Mouse (Mus musculus): Measurements from ENCODE around the gene Nsmf. TPM values are rescaled to one million over a fixed set of nuclear protein-coding genes. Genes with fewer than 3 reads are reported as not detected.
A peak's percentile ranks its signal among the peaks of the same experiment; 100 is the strongest.

Gene Nsmf
- total RNA-seq (2014; fragmentation: Nextera tagmentation) (18.6 and 19.2 TPM in 2 replicates), total RNA-seq (2017) (4.2 and 22.6 TPM in 2 replicates)

DNA sequence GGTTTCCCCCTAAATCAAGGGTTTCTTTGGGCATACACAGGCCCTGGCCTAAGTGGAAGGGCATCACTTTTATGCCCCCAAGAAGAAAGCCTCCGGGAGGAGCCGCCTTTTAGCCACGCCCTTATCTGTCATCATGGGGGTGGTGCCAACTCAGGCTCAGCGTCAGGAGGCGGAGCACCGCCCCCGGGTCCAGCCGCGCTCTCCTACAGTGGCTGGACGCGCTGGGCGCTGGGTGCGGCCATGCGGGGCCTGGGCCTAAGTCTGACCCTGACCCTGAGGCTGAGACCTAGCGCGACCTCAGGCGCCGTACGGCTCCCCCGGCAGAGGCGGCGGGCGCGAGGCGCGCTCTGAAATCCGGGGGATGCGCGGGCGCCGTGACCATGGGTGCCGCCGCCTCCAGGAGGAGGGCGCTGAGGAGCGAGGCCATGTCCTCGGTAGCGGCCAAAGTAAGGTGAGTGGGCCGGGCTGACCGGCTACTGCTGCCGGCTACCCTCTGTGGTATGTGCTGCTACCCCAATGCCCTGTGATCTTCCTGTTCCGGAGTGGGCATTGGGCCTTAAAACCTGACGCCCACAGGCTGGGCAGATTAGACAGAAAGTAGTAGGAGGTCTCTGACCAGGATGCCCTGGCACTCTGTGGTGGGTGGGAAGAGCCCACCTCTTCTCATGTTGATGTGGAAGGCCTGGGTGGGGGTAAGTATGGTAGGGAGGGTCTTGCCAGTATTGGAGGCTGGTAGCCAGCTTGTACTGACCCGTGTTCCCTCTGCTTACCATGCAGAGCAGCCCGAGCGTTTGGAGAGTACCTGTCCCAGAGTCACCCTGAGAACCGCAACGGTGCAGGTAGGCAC, at the start of gene Nsmf:
TSS of gene Nsmf (plus strand) at position 135 of the 847 bp plus-strand sequence.
- ATAC-seq (replicated peaks; ENCODE audit: poor library complexity, severe bottlenecking): peak; percentile 92

DNA sequence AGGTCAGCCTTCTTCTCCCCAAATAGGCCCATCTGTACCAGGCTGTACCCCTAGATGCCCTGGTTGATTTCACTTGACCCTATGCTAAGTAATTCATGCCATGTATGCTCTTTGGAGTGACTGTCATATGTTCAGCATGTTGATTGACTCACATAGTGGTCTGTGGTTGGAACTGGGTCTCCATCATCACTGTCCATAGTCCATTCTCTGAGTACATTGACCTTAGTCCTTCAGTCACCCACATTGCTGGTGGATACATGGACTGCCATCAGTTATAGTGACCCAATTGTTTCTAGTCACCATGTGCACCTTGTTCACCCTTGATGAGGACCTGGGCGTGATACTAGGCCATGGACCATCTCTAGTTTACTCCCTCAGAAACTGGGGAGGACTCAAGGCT, 47.4 kb upstream of the Nsmf start:
- no peak for ATAC-seq (replicated peaks; ENCODE audit: poor library complexity, severe bottlenecking)

GRCm38 (mm10) chr2:25008250-25008649, 45.9 kb upstream of the Nsmf start:
- no peak for ATAC-seq (replicated peaks; ENCODE audit: poor library complexity, severe bottlenecking)

DNA sequence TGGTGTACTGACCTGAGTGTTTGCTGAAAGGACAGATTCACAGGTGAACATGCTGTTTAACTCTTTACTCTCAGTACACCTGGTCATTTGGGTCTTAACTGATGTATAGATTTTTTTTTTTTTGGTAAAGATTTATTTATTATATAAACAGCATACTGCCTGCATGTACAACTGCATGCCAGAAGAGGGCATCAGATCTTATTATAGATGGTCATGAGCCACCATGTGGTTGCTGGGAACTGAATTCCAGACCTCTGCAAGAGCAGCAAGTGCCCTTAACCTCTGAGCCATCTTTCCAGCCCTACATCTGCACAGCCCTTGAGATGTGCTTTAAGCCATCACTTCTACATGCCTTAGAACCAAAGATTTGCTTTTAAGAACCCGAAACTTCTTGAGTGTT, 31.5 kb upstream of the Nsmf start:
- ATAC-seq (replicated peaks; ENCODE audit: poor library complexity, severe bottlenecking): no peak

GRCm38 (mm10) chr2:25025109-25025508, 29.0 kb upstream of the Nsmf start:
- ATAC-seq (replicated peaks; ENCODE audit: poor library complexity, severe bottlenecking): no peak

GRCm38 (mm10) chr2:25034994-25035393, 19.2 kb upstream of the Nsmf start:
- ATAC-seq (replicated peaks; ENCODE audit: poor library complexity, severe bottlenecking): no peak

- no peak for ATAC-seq (replicated peaks; ENCODE audit: poor library complexity, severe bottlenecking)
These were observed 14.1 kb upstream of the Nsmf start for GRCm38 (mm10) chr2:25040089-25040488.

- no peak for ATAC-seq (replicated peaks; ENCODE audit: poor library complexity, severe bottlenecking)
These were observed 3.2 kb upstream of the Nsmf start for GRCm38 (mm10) chr2:25050921-25051320.

GRCm38 (mm10) chr2:25051450-25051849, 2.7 kb upstream of the Nsmf start:
- ATAC-seq (replicated peaks; ENCODE audit: poor library complexity, severe bottlenecking): no peak

DNA sequence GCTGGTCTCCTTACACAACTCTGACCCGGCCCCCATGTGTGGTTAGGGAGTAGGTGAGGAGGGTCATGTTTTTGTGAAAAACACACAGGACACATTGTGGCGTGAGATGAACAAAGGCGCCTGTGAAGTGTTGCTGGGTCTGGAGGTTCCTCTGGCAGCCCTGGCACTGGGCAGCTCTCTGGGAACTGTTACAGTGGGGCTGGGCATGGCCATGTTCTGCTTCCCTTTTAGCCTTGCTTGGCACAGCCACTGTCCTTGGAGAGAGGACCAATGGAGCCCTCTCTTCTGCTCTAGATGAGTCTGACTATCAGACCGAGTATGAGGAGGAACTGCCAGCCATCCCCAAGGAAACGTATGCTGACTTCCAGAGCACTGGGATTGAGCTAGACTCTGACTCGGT, 1.1 kb upstream of the Nsmf start:
- no peak for ATAC-seq (replicated peaks; ENCODE audit: poor library complexity, severe bottlenecking)

GRCm38 (mm10) chr2:25055068-25055405, 882 bp downstream of the Nsmf start:
- peak; percentile 4; the same call in 1 of the 2 replicates for ATAC-seq (replicated peaks; ENCODE audit: poor library complexity, severe bottlenecking)

GRCm38 (mm10) chr2:25055409-25056155, 1.4 kb downstream of the Nsmf start:
- no peak for ATAC-seq (replicated peaks; ENCODE audit: poor library complexity, severe bottlenecking)

DNA sequence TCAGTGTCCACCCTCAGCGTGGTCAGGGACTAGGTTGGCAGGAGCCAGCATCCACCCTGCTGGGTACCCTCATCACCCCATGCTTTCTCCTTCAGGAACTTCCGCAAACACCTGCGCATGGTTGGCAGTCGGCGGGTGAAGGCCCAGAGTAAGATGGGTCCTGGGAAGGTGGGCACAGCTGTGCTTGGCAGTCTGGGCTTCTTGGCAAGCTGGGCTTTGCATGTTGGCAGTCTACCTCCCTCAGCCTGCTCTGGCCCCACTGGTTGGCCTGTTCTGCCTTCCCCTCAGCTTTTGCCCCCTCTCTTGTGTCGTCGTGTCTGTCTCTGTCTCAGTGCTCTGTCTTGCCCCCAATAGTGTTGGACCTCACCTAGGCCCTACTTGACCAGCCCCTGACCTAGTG, 4.8 kb downstream of the Nsmf start:
- no peak for ATAC-seq (replicated peaks; ENCODE audit: poor library complexity, severe bottlenecking)

DNA sequence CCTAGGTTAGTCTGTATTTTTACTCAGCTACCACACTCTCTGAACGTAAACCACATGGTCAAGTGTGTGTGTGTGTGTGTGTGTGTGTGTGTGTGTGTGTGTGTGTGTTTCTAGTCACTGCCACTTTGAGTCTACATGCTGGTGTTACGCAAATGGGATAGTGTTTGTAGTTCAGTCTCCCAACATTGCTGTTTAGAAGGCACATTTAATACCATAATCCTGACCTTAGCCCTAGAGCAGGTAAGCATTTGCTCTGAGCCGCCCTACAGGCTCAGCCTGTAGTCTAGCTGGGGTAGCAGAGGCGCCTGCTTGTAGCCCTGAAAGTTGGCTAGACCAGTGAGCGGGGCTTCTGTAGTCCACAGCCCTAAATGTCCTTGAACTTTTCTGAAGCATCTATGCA, 9.4 kb downstream of the Nsmf start:
- no peak for ATAC-seq (replicated peaks; ENCODE audit: poor library complexity, severe bottlenecking)

DNA sequence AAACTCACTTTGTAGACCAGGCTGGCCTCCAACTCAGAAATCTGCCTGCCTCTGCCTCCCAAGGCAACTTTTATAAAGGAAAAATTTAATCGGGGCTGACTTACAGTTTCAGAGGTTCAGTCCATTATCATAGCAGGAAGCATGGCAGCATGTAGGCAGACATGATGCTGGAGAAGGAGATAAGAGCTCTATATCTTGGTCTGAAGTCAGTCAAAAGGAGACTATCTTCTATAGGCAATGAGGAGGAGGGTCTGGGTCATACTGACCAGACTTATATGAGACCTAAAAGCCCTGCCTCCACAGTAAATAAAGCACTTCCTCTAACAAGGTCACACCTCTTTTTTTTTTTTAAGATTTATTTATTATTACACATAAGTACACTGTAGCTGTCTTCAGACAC, 10.1 kb downstream of the Nsmf start:
- ATAC-seq (replicated peaks; ENCODE audit: poor library complexity, severe bottlenecking): no peak

DNA sequence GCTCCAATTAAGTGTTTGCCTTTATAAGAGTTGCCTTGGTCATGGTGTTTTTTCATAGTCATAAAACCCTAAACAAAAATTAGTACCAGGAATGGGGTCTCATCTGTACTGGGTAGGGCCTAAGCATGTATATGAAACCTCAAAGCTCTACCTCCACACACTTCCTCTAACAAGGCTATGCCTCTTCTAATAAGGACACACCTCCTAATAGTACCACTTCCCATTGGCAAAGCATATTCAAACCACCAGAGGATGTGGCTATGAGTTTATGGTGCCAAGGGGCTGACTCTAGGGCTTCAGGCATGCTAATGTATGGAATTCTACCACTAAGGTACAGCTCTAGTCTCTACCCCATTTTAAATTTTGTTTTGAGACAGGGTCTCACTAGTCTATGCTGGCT, 11.4 kb downstream of the Nsmf start:
- ATAC-seq (replicated peaks; ENCODE audit: poor library complexity, severe bottlenecking): peak; percentile 75; the same call in 1 of the 2 replicates

DNA sequence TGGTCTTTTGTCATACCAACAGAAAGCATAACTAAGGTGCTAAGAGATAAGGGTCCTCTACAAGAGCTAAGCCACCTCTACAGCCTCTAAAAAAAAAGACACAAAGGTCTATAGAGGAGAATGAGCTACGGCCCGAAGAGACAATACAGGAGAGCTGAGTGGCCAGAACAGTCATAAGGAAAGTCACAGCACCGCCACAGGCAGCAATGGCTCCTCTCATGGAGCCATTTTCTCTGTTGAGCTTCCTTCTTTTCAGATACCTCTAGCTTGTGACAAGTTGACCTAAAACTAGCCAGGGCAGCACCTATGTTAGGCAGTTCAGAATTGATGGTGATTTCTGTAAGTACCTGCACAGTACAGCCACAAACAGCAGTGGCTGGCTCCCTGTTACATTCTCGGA, 12.4 kb downstream of the Nsmf start:
- no peak for ATAC-seq (replicated peaks; ENCODE audit: poor library complexity, severe bottlenecking)

DNA sequence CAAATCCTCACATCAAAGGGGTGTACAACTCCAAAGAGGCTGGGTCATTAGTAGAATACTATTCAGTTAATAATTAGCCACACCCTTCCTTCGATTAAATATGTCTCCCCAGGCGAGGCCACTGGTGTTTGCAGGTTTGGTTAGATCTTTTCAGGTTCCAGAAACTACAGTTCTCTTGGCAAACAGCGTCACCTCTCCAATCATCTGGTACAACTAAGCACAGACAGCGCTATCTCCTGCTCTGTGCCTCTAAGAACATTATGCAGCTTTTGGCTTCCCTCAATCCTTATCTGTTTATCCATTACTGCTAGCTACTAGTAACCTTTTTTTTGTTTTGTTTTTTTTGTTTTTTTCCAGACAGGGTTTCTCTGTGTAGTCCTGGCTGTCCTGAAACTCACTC, 15.4 kb downstream of the Nsmf start:
- ATAC-seq (replicated peaks; ENCODE audit: poor library complexity, severe bottlenecking): no peak

DNA sequence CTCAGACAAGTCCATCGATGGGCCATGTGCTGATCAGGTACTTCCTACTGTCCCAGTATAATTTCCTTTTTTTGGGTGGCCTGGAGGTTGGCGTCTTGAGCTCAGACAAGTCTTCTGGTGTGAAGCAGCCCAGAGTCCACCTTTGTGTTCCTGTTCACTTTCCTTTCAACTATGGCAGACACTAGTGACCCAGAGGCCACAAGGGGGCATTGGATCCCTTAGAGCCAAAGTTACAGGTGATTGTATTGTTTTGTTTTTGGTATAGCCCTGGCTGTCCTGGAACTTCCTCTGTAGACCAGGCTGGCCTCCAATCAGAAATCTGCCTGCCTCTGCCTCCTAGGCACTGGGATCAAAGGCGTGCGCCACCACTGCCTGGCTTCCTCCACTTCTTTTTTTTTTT, 18.2 kb downstream of the Nsmf start:
- no peak for ATAC-seq (replicated peaks; ENCODE audit: poor library complexity, severe bottlenecking)

- no peak for ATAC-seq (replicated peaks; ENCODE audit: poor library complexity, severe bottlenecking)
These were observed 21.4 kb downstream of the Nsmf start for GRCm38 (mm10) chr2:25075506-25075905.

DNA sequence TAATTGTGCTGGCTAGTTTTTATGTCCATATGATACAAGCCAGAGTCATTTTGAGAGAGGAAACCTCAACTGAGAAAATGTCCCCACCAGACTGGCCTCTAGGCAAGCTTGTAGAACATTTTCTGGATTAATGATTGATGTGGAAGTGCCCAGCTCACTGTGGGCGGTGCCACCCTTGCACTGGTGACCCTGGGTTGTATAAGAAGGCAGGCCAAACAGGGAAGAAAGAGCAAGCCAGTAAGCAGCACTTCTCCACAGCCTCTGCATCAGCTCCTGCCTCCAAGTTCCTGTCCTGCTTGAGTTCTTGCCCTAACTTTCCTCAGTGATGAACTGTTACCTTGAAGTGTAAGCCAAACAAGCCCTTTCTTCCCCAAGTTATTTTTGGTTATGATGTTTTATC, 24.8 kb downstream of the Nsmf start:
- ATAC-seq (replicated peaks; ENCODE audit: poor library complexity, severe bottlenecking): no peak

GRCm38 (mm10) chr2:25080076-25080475, 25.9 kb downstream of the Nsmf start, which contains the start of gene Entpd8:
Entpd8 (plus strand) TSS chr2:25080304.
- no peak for ATAC-seq (replicated peaks; ENCODE audit: poor library complexity, severe bottlenecking)

Data from granulocyte monocyte progenitor cell, adult 5-6 weeks (primary cell).